Mouse (Mus musculus) forebrain, embryonic 13.5 days (tissue): Measurements from ENCODE around the gene Pex26. TPM values are rescaled to one million over a fixed set of nuclear protein-coding genes. Genes with fewer than 3 reads are reported as not detected.

Experiments used
- polyA plus RNA-seq: library from polyadenylated mRNA; unstranded; fragments of >200 nt; fragmentation: Nextera tagmentation; extraction: Ambion mirVana; gene quantifications from 2 replicates; pipeline ENCODE4 v1.2.1, GENCODE M21; 2015

The Pex26 gene
- polyA plus RNA-seq, 1 experiment from 2014 or later, result 9.5 TPM

Other genes with a start within 250 kb of the Pex26 start
- 20.9 and 25.5 TPM in 2 replicates for gene Mical3, start 52.7 kb upstream of the Pex26 start, polyA plus RNA-seq
- 0.20 TPM in 1 of 2 replicates, not detected in the other for gene Tuba8, start 27.0 kb downstream of the Pex26 start, polyA plus RNA-seq
- gene Usp18, start 62.2 kb downstream of the Pex26 start, polyA plus RNA-seq, result 0.76 and 0.84 TPM in 2 replicates
- gene Slc6a13, start 116.6 kb downstream of the Pex26 start, polyA plus RNA-seq, result 4.1 and 7.7 TPM in 2 replicates
- 0.35 and 0.64 TPM in 2 replicates for gene Slc6a12, start 159.4 kb downstream of the Pex26 start, polyA plus RNA-seq